Mouse (Mus musculus) liver, postnatal 0 days (tissue): ENCODE measurements around the gene Dgki. TPM values are rescaled to one million over a fixed set of nuclear protein-coding genes. Genes with fewer than 3 reads are reported as not detected.
A peak's percentile ranks its signal among the peaks of the same experiment; 100 is the strongest.

Experiments
- ATAC-seq: fragments of 200-750 bp; cut with Nextera tagmentation; 2 replicates; pipeline ENCODE4 v1.8.0; 2017; ENCODE audit warnings: mild to moderate bottlenecking, moderate library complexity
- DNase-seq: peaks from one replicate; pipeline ENCODE4 v3.0.0-alpha.2; 2016
- H3K27ac ChIP-seq: fragments of 300-500 bp; sonication (generic); 2 replicates; pipeline ENCODE4 v1.5.1; 2014; ENCODE audit warnings: antibody characterized with exemption, moderate library complexity, mild to moderate bottlenecking, low read depth
- H3K27me3 ChIP-seq: fragments of 300-500 bp; sonication (generic); 2 replicates; pipeline ENCODE4 v1.6.1; 2014; ENCODE audit warnings: low read length, control low read depth, mixed read lengths; ENCODE audit not compliant: insufficient read depth
- H3K36me3 ChIP-seq: fragments of 300-500 bp; sonication (generic); replicated peaks from 2 replicates; pipeline ENCODE4 v1.6.1; 2014; ENCODE audit warnings: mild to moderate bottlenecking, control low read depth, low read length, moderate library complexity, mixed read lengths; ENCODE audit not compliant: insufficient read depth
- H3K4me1 ChIP-seq: fragments of 300-500 bp; sonication (generic); 2 replicates; pipeline ENCODE4 v1.6.1; 2014; ENCODE audit warnings: antibody characterized with exemption, mild to moderate bottlenecking, control low read depth; ENCODE audit not compliant: insufficient read depth
- H3K4me2 ChIP-seq: fragments of 300-500 bp; sonication (generic); 2 replicates; pipeline ENCODE4 v1.6.1; 2014; ENCODE audit warnings: low read depth, mild to moderate bottlenecking, low read length, moderate library complexity, mixed read lengths
- H3K4me3 ChIP-seq: fragments of 300-500 bp; sonication (generic); 2 replicates; pipeline ENCODE4 v1.5.1; 2014; ENCODE audit warnings: low read depth, low read length
- H3K9ac ChIP-seq: fragments of 300-500 bp; sonication (generic); replicated peaks from 2 replicates; pipeline ENCODE4 v1.6.1; 2014; ENCODE audit warnings: mild to moderate bottlenecking, moderate library complexity
- H3K9me3 ChIP-seq: fragments of 300-500 bp; sonication (generic); 2 replicates; pipeline ENCODE4 v1.6.1; 2016; ENCODE audit warnings: mild to moderate bottlenecking, control low read depth, low read length, mixed read lengths
- CTCF ChIP-seq: sonication (generic); IDR thresholded peaks from 2 replicates; pipeline ENCODE4 v1.5.1; 2016; ENCODE audit warnings: antibody characterized with exemption, low read depth
- EP300 ChIP-seq: IDR thresholded peaks from 2 replicates; pipeline ENCODE4 v1.6.1; 2016; ENCODE audit warnings: antibody characterized with exemption, low read depth, mild to moderate bottlenecking
- WGBS: fragments of 180-500 bp; shearing (Covaris S2); extraction: QIAGEN DNeasy Blood & Tissue Kit; methylation state at CpG from one replicate; pipeline ENCODE4 v1.1.7; 2014; ENCODE audit not compliant: insufficient replicate concordance; 5-methylcytosine and 5-hydroxymethylcytosine counted together
- polyA plus RNA-seq: library from polyadenylated mRNA; unstranded; fragments of >200 nt; fragmentation: Nextera tagmentation; extraction: Ambion mirVana; gene quantifications from 2 replicates; pipeline ENCODE4 v1.2.1, GENCODE M21; 2015

Gene Dgki
- polyA plus RNA-seq, 1 experiment from 2014 or later: 0.56 TPM

DNA sequence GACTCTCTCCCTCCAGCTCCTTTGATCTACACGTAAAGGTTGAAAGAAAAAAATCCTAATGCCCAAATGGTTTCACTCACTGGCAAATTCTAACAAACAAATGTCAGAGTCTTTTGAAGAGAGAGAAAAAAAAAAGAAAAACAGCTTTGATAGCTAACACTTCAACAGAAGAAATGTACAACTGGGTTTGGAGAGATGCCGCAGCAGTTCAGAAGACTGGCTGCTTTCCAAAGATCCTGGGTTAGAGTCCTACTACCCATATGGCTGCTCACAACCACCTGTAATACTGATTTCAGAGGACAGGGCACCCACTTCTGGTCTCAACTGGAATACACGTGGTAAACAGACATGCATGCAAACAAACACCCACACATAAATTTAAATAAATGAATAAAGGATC, 309.8 kb downstream of the Dgki start:
- Histone ChIP-seq H3K4me2 (no peak overlapping the region), H3K27ac (no peak overlapping the region), H3K9me3 (no peaks in the 10 kb centered on the region), H3K4me1 (no peaks in the 10 kb centered on the region), H3K9ac (no peak overlapping the region), H3K27me3 (no peaks in the 10 kb centered on the region), H3K36me3 (no peaks in the 10 kb centered on the region), H3K4me3 (no peak overlapping the region)
- no peak for ATAC-seq
- 76% methylated on average over 3 of the region's 3 CpGs for WGBS
- DNase-seq: no peak
- no peak for TF ChIP-seq EP300
- TF ChIP-seq CTCF: no peak

DNA sequence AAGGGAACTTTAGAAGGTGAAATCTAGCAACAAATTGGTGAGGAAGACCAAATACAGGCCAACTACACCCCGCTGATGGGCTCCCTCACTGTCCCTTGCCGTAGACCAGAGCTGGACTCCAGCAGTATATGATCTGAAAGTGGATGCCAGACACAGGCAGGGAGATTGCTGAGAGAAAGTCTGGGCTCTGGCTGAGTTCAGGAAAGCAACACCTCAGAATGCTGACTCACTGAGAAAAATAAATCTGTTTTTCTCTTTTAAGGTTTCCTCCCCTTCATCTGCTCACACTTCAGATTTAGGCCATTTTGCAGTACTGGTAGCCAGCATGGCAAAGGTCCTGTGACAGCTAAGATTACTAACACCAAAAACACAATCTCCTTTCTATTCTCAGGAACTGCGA, 311.2 kb downstream of the Dgki start:
- WGBS: 82% methylated on average over 3 of the region's 3 CpGs
- H3K27ac ChIP-seq: no peak overlapping the region

DNA sequence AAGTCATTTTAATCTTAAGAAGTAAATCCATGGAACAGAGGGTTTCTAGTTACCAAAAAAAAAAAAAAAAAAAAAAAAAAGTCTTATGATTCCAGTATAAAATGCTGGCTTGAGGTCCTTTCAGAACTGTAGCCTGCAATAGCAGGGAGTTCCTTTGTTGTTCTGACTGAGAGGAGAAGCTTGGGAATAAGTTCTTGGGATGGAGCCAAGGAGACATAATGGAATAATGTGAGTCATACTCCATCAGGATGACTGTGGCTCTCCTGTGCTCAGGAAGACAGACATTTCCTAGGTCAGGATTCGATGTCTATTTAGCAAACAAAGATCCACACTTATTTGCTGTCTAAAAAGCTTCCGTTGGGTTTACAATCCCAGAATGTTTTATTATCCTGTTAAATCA, 318.3 kb downstream of the Dgki start:
- ATAC-seq (no peak), DNase-seq (no peak)
- TF ChIP-seq EP300 (no peak), CTCF (no peak)
- H3K9ac ChIP-seq: no peak overlapping the region
- H3K27me3 ChIP-seq: no peaks in the 10 kb centered on the region
- 74% methylated on average over 2 of the region's 2 CpGs for WGBS
- H3K4me3 ChIP-seq: no peak overlapping the region
- no peaks in the 10 kb centered on the region for H3K9me3 ChIP-seq
- H3K4me2 ChIP-seq: no peak overlapping the region
- H3K27ac ChIP-seq: no peak overlapping the region
- no peaks in the 10 kb centered on the region for H3K4me1 ChIP-seq
- no peaks in the 10 kb centered on the region for H3K36me3 ChIP-seq

More for the DNA sequence above, 311.2 kb downstream of the Dgki start:
- no peaks in the 10 kb centered on the region for H3K36me3 ChIP-seq
- no peak for ATAC-seq
- no peak for DNase-seq
- no peak overlapping the region for H3K9ac ChIP-seq
- no peak overlapping the region for H3K4me3 ChIP-seq
- no peaks in the 10 kb centered on the region for H3K9me3 ChIP-seq
- no peak overlapping the region for H3K4me2 ChIP-seq
- TF ChIP-seq EP300 (no peak), CTCF (no peak)
- H3K27me3 ChIP-seq: no peaks in the 10 kb centered on the region
- H3K4me1 ChIP-seq: no peaks in the 10 kb centered on the region

DNA sequence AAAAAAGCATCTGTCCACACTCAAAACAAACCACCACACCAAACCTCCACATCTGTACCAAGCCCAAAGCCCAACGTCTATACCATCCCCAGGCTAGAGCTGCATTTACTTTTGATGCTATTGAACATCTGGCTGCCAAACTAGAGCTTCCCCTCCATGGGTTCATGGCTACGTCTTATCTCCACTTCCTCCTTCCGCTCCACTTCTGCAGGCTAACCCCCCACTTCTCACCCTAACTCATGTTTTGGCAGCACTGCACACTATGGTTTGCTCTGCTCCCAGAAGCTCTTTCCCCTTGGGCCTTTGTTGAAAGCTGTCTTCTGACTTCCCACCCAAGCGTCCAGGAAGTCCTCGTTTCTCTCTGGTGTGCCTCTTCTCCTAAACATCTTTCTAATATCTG, 319.5 kb downstream of the Dgki start:
- DNase-seq: no peak
- 40% methylated on average over 5 of the region's 5 CpGs for WGBS

DNA sequence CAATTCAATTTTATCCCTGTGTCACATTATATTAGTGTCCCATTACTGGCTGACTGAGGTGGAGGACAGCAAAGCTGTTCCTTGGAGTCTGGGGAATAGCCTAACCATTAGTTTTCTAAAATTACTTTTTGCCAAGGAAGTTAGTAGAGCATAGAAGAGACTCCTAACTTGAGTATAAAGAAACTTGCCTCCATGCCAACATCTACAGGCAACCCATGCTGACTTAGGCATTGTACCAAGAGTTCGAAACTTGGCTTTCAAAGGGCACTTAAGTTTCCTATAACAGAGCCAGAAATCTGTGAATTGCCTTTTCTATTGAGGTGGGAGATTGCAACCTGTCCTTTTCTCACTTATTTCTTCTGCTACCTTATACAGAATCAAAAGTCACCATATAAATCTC, 321.8 kb downstream of the Dgki start:
- no peak overlapping the region for H3K9ac ChIP-seq
- no peaks in the 10 kb centered on the region for H3K27me3 ChIP-seq
- TF ChIP-seq CTCF (no peak), EP300 (no peak)
- no peaks in the 10 kb centered on the region for H3K36me3 ChIP-seq
- no peak for ATAC-seq
- no peak overlapping the region for H3K27ac ChIP-seq
- H3K4me2 ChIP-seq: no peak overlapping the region
- H3K4me1 ChIP-seq: no peaks in the 10 kb centered on the region
- no peak for DNase-seq
- H3K9me3 ChIP-seq: no peaks in the 10 kb centered on the region
- H3K4me3 ChIP-seq: no peak overlapping the region
- 85% methylated on average over 1 of the region's 1 CpGs for whole genome bisulfite sequencing

More for the DNA sequence above, 319.5 kb downstream of the Dgki start:
- H3K27ac ChIP-seq: no peak overlapping the region
- H3K9ac ChIP-seq: no peak overlapping the region
- no peaks in the 10 kb centered on the region for H3K9me3 ChIP-seq
- no peak overlapping the region for H3K4me2 ChIP-seq
- H3K36me3 ChIP-seq: no peaks in the 10 kb centered on the region
- ATAC-seq: no peak
- H3K27me3 ChIP-seq: no peaks in the 10 kb centered on the region
- H3K4me3 ChIP-seq: no peak overlapping the region
- no peaks in the 10 kb centered on the region for H3K4me1 ChIP-seq
- TF ChIP-seq EP300 (no peak), CTCF (no peak)

DNA sequence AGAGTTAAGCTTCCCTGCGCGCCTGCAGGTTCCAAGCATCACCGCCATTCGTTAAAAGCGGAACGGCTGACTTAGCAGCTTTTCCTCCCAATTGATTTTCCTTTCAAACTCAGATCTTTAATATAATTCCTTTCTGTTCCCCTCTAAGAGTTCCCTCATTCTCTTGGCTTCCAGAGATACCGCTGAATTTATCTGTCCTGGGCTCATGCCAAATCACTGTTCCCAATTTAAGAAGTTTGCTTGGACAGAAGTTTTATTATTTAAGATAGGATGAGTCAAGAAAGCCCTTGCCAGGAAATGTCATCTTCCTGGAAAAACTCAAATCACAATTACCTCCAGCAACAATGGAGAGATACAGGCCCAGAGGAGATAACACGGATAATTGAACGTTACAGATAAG, 326.9 kb downstream of the Dgki start:
- TF ChIP-seq CTCF: no peak
- peak; percentile 17; the same call in 1 of the 2 replicates for TF ChIP-seq EP300
- H3K27ac ChIP-seq: no peak overlapping the region
- no peaks in the 10 kb centered on the region for H3K4me1 ChIP-seq
- no peak for ATAC-seq
- no peaks in the 10 kb centered on the region for H3K9me3 ChIP-seq
- H3K4me3 ChIP-seq: no peak overlapping the region
- no peaks in the 10 kb centered on the region for H3K36me3 ChIP-seq
- 70% methylated on average over 9 of the region's 9 CpGs for WGBS
- H3K4me2 ChIP-seq: no peak overlapping the region
- H3K9ac ChIP-seq: no peak overlapping the region
- no peak for DNase-seq
- no peaks in the 10 kb centered on the region for H3K27me3 ChIP-seq

DNA sequence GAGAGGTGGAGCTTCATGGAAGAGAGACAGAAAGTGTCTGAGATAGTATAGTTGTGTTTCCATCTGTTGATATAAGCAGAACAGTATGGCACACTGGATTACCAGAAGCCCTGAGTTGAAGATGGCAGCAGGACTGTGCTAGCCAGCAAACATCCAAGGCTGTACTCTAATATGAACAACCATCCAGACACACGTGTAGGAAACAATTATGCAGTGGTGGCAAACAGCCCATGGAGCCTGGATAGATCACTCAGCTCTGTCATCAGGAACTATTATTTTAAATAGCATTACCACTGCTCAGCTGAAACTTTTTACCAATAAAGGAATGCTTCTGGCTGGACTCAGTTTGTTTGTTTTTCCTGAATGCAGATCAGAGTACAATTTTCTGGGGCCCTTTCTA, 327.5 kb downstream of the Dgki start:
- Histone ChIP-seq H3K4me1 (no peaks in the 10 kb centered on the region), H3K9me3 (no peaks in the 10 kb centered on the region), H3K4me3 (no peak overlapping the region), H3K36me3 (no peaks in the 10 kb centered on the region), H3K27me3 (no peaks in the 10 kb centered on the region), H3K9ac (no peak overlapping the region), H3K4me2 (no peak overlapping the region), H3K27ac (no peak overlapping the region)
- TF ChIP-seq CTCF: no peak
- TF ChIP-seq EP300: no peak
- WGBS: 53% methylated on average over 1 of the region's 1 CpGs
- ATAC-seq (no peak), DNase-seq (no peak)
